In genomic region chr4:139205842-139206241, GRCm38 (mm10) we compare ENCODE assay signal across 9 mouse cellular contexts. TPM values are rescaled to one million over a fixed set of nuclear protein-coding genes. Genes with fewer than 3 reads are reported as not detected.
A peak's percentile ranks its signal among the peaks of the same experiment; 100 is the strongest.
DNase-seq lines count a peak whose midpoint lies in the region; ATAC-seq and TF ChIP-seq lines count a peak whose summit lies in the region.
"Had no signal": no experiment of that assay in that cellular context is flagged by ENCODE, and none has a peak within 500 bp of the region (broad histone marks: within the 10 kb centered on the region; RNA-seq: fewer than 3 reads in every experiment).

No protein-coding gene starts in this region.

- WGBS in kidney, embryonic 16.5 days, result 50% methylated on average over 5 of the region's 5 CpGs

- H3K4me1 ChIP-seq in kidney, embryonic 16.5 days (ENCODE audit: insufficient read depth, low read length), result peaks cover 54% of the 10 kb centered on the region
- peaks cover 94% of the 10 kb centered on the region for H3K4me1 ChIP-seq in E14TG2a.4 (replicated peaks; ENCODE audit: low read depth, low read length)

- peak; percentile 42 for TF ChIP-seq CTCF in E14TG2a.4 (conservative IDR thresholded peaks at IDR 0.05; ENCODE audit: low read length)
- TF ChIP-seq CTCF in brain, embryonic 14.5 days (IDR thresholded peaks at IDR 0.05; ENCODE audit: borderline replicate concordance, extremely low read depth, insufficient read depth, insufficient read length), result peak; percentile 25; the same call in 1 of the 2 replicates

- no peak for ATAC-seq in kidney, embryonic 16.5 days (ENCODE audit: low FRiP score, low TSS enrichment)

- no peak for TF ChIP-seq POLR2A in brain, embryonic 14.5 days (IDR thresholded peaks at IDR 0.05; ENCODE audit: borderline replicate concordance, extremely low read depth, insufficient read depth, insufficient read length, poor library complexity, severe bottlenecking)

- H3K9me3 ChIP-seq in kidney, embryonic 16.5 days (ENCODE audit: low read length), result no peaks in the 10 kb centered on the region
- no peaks in the 10 kb centered on the region for H3K9me3 ChIP-seq in E14TG2a.4 (ENCODE audit: low read length)
- H3K9me3 ChIP-seq: embryonic facial prominence, embryonic 13.5 days had no signal

- H3K27ac ChIP-seq in kidney, embryonic 16.5 days (ENCODE audit: low read length), result no peak overlapping the region
- H3K27ac ChIP-seq: embryonic facial prominence, embryonic 13.5 days had no signal

- no peaks in the 10 kb centered on the region for H3K36me3 ChIP-seq in kidney, embryonic 16.5 days (ENCODE audit: insufficient read depth, low read length)
- H3K36me3 ChIP-seq in E14TG2a.4 (ENCODE audit: insufficient read depth, low read length), result peaks cover 88% of the 10 kb centered on the region

- no peaks in the 10 kb centered on the region for H3K27me3 ChIP-seq in kidney, embryonic 16.5 days (ENCODE audit: insufficient read depth, low read length)
- H3K27me3 ChIP-seq in E14TG2a.4 (ENCODE audit: insufficient read depth, low read length), result no peaks in the 10 kb centered on the region
- H3K27me3 ChIP-seq: embryonic facial prominence, embryonic 13.5 days had no signal

- no peak overlapping the region for H3K4me3 ChIP-seq in kidney, embryonic 16.5 days (ENCODE audit: low read length)
- no peak overlapping the region for H3K4me3 ChIP-seq in E14TG2a.4 (replicated peaks; ENCODE audit: low read length)
- H3K4me3 ChIP-seq: embryonic facial prominence, embryonic 13.5 days had no signal

- H3K4me2 ChIP-seq in kidney, embryonic 16.5 days (replicated peaks; ENCODE audit: low read depth, low read length), result no peak overlapping the region
- H3K4me2 ChIP-seq: embryonic facial prominence, embryonic 13.5 days had no signal

- peak; percentile 53 to 69 for DNase-seq in kidney, postnatal 4 days
- peak; percentile 13 for DNase-seq in brain, embryonic 14.5 days (ENCODE audit: low read depth)
- peak; percentile 70 for DNase-seq in lung, postnatal 36 days
- DNase-seq in frontal cortex, postnatal 36 days (ENCODE audit: low spot score in 2 of 2), result no peak
- DNase-seq in spleen, postnatal 36 days (ENCODE audit: low spot score in 2 of 2), result no peak
- DNase-seq in urinary bladder, postnatal 36 days (ENCODE audit: low spot score in 2 of 2), result no peak

- no peak overlapping the region for H3K9ac ChIP-seq in kidney, embryonic 16.5 days (replicated peaks; ENCODE audit: low read length)
- H3K9ac ChIP-seq: embryonic facial prominence, embryonic 13.5 days had no signal

RNA-seq across cellular contexts. Expression of gene Capzb, which starts 13.1 kb away (rescaled TPM):
- polyA plus RNA-seq in kidney, embryonic 16.5 days (2015; fragmentation: Nextera tagmentation; extraction: Ambion mirVana), result 405 and 415 TPM in 2 replicates
- 138 and 186 TPM in 2 replicates for polyA plus RNA-seq in brain, embryonic 14.5 days (2012; rRNA removed)

Comparison
In these comparisons a context has a peak if more than half of its experiments do, and no peak if none do; other contexts are left out.
1. DNase-seq: peak in kidney, postnatal 4 days (2 of 2), brain, embryonic 14.5 days (single experiment) and lung, postnatal 36 days (single experiment); none in frontal cortex, postnatal 36 days (0 of 2), spleen, postnatal 36 days (0 of 2) and urinary bladder, postnatal 36 days (0 of 2).